Mouse (Mus musculus) layer of hippocampus, postnatal 14 days (tissue): ENCODE results near the gene C77080. TPM values are rescaled to one million over a fixed set of nuclear protein-coding genes. Genes with fewer than 3 reads are reported as not detected.

Experiments used
- DNase-seq, 2 experiments: peaks; one replicate each; pipeline ENCODE4 v3.0.0; 2021 to 2022; ENCODE audit warnings: low spot score in 2 of 2, mixed read lengths in 1 of 2
- total RNA-seq, 2 experiments: library from RNA; stranded (reverse); gene quantifications; 2 replicates each; pipeline ENCODE4 v1.2.3; 2021

C77080 gene
- total RNA-seq, 2 experiments from 2014 or later = 10.7 to 11.7 TPM

- no peak for DNase-seq
Observed at GRCm38 (mm10) chr4:129268698-129269097, 7.5 kb upstream of the C77080 start.

DNA sequence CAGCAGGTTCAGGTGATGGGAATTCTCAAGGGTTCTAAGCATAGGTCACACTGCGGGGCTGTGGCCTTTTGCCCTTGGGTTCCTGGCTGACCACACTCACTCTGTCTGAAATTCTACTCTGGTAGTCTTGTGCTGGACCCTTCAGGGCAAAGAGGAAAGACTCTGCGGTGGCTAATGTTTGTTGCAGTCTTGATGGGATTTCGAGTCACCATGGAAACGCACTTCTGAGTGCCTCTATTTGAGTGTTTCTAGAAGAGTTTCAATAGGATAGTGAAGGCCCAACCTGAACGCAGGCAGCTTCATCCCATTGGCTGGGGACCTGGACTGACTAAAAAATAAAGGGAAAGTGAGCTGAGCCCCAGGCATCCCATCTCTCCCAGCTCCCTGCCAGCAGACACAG is 5.6 kb upstream of the C77080 start:
- no peak for DNase-seq

GRCm38 (mm10) chr4:129266191-129266590 is 5.0 kb upstream of the C77080 start:
- no peak for DNase-seq

- DNase-seq = no peak
Observed at GRCm38 (mm10) chr4:129263225-129264021, 2.2 kb upstream of the C77080 start.

- no peak for DNase-seq
Observed at GRCm38 (mm10) chr4:129260678-129261077, 526 bp downstream of the C77080 start.

GRCm38 (mm10) chr4:129259101-129259500 is 2.1 kb downstream of the C77080 start:
- no peak for DNase-seq

DNA sequence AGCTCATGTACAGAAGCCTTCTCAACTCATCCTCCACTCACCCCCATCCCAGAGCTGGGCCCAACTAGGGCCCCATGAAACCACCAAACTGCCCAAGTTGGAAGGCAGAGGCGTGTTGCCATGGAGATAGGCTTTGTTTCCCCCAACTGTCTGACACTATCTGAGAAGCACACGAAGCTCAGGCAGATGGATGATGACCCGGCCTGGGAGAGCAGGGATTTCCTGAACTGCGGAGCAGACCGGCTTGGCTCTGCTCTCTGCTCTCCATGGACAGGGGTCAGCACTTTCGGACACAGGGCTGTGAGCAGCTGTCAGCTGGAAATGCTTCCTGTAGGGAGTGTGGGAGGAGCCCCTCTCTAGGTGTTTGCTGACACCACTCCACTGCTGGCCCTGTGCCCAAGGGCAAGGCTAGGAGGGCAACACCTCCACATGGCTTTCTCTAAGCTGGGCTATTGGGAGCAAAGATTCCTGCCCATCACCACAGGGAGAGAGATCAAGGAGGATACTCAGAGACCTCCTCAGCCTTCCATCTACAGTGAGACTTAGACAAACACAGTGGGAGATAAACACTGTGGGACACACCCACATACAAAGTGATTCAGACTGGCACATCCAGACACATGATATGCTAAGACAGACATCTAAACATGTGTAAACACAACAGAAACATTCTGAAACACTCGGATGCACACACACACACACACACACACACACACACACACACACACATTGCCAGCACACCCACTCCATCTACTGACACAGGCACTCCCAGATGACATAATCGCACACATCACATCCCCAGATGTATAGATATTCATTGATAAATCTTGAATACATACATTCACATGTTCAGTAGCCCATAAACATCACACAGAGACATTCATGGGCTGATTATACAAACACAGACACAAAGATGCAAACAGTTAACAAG is 4.5 kb downstream of the C77080 start:
- DNase-seq = no peak

GRCm38 (mm10) chr4:129254571-129254970 is 6.6 kb downstream of the C77080 start:
- DNase-seq = no peak

DNA sequence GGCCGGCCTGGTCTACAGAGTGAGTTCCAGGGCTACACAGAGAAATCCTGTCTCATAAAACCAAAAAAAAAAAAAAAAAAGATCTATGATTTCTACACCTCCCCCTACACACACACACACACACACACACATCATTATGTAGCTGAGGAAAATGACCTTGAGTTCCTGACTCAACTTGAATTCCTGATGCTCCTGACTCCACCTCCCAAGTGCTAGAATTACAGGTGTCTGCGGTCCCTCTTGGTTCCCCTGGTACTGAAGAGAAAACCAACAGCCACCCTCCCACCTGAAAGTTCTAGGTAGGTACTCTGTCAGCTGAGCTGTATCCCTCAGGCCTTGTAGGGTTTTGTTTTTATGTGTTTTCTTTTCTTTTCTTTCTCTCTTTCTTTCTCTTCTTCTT is 8.7 kb downstream of the C77080 start:
- DNase-seq = no peak

GRCm38 (mm10) chr4:129251482-129252125 is 9.6 kb downstream of the C77080 start:
- DNase-seq = no peak

DNA sequence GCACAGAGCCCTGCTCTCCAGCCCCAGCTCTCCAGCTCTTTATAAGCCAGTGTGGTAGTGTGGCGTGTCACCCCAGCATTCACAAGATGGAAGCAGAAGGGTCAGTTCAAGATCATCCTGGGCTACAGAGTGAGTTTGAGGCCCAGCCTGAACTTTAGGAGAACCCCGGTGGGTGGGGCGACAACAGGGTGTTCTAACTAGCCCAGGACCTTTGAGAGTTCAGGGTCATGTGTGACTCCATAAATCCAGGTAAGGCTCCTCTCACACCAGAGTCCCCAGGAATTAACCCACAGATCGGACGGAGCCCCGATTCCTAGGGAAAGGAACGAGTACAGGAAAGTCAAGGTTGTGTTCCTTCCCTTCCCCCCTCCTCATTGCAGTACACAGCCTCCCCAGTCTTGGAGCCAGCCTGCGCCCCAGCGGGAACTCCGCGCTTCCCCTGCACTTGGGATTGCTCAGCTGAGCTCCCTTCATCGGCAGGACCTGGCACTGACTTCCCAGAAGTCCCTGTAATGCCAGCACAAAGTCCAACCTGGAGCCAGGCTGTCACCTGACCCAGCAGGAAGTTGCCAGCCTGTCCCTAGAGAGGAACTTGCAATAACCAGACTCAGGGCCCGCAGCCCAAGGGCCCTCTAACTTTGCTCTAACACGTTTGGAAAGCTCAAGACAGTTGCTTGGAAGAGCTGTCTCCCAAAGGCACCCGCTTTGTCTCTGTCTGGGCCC is 10.3 kb downstream of the C77080 start:
- no peak for DNase-seq

DNA sequence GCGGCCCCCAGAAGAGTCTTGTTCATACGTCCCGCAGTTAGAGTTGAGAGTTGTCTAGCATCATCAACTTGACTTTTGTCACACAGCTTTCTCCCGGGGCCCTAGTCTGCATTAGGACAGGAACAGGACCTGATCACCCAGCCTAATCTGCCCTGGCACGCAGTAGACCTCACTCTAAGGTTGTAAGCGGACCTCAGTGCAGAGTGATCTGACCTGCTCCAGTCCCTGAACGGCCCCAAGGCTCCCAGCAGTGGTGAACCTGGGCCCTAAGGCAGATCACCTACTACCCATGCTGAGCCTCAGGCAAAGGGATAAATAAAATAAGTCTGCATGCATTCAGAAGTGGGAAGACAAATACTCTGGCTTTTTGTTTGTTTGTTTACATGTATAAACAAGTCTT is 11.9 kb downstream of the C77080 start:
- no peak for DNase-seq

GRCm38 (mm10) chr4:129248243-129248767 is 12.9 kb downstream of the C77080 start:
- no peak for DNase-seq

- no peak for DNase-seq
Observed at GRCm38 (mm10) chr4:129247381-129248242, 13.6 kb downstream of the C77080 start.

- DNase-seq = no peak
Observed at GRCm38 (mm10) chr4:129246360-129247301, 14.6 kb downstream of the C77080 start.

DNA sequence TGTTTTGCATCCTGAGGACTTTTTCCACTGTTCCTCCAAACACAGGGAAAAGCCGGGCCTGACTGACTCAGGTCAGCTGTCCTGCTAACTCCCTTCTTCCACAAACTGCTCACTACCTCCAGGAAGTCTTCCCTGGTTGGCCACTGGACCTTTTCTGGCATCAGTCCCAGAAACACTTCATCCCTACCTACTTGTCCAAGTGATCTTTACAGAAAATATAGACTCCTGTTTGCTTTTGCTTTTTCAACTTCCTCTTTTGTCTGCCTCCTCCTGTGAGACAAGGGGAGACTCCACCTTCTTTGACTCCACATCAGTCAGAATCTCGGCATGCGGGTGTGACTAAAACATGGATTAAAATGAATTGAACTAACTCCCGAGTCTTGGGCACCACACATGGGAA is 16.4 kb downstream of the C77080 start:
- DNase-seq = no peak

GRCm38 (mm10) chr4:129242761-129243160 is 18.4 kb downstream of the C77080 start:
- DNase-seq = no peak

DNA sequence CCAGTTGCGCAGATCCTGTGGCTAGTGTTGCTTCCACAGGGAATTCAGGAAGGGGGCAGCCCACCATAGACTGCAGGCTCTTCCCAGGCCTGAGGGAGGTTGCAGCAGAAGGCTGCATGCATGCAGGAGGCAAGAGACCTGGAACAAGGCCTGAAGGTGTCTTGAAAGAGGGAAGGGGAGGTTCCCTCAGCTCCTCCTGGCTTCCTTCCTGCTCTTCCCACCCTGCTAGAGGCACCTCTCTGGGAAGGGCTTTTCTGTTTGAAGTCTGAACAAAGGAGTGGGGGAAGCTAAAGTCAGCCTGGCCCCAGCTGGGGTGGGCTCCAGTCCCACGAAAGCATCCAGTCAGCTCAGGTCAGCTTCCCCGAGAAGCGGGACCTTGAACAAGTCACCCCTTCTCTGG is 18.9 kb downstream of the C77080 start:
- no peak for DNase-seq

DNA sequence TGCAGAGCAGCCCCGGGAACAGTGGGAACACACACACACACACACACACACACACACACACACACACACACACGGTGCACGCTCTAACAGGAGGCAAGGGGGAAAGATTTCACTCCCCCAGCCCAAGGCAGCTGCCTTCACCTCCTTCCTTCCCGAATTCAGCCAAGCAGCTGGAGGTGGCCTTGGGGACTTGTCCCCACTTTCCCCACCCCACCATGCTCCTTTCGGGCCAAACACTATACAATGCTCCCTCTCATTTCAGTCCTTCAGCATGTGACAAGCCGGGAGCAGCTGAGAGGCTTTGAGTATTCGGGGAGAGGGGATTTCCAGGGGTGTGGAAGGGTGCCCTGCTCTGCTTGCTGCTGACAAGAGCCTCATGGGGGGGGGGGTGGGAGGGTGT is 19.3 kb downstream of the C77080 start:
- DNase-seq = no peak
